In the genomic region with DNA sequence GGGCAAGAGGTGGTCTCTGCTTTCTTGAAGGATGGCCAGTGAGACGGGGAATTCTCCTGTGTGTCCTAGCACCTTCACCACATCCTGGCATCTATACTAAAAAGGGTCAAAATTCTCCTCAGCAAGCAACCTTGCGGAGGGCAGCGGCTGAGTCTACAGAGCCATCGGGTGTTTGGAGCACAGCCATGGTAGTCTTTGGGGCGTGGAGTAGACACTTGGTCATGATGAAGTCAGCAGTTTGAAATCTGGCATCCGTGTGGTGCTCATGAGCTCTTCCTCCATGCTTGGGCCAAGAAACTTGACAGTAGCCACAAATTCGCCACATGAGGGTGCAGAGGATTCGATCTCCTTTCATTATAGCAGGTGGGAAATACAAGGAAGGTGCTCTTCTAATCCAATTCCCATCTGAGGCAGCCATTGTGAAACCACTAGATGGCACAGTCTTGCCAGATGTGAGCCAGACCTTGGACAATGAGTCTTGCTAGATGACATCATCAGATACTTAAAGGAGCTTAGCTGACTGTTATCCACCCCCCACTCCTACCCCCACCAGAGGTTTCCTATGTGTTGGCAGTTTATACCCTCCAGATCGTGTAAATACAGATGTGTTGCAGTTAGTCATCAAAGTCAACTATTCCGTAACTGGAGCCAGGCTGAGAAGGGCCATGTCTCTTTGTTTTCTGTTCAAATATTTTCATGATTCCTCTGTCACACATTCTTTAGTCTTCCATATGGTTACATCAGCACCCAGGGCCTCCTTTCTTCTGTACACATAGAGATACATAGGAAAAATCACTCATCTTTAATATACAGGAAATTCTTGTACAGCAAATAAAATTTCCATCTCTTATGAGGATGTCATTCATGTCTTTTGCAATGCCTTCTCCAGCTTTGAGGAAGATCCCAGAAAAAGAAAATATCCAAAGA, we compare ENCODE assay signal across 8 mouse cellular contexts. TPM values are rescaled to one million over a fixed set of nuclear protein-coding genes. Genes with fewer than 3 reads are reported as not detected.
A peak's percentile ranks its signal among the peaks of the same experiment; 100 is the strongest.
DNase-seq lines count a peak whose midpoint lies in the region; TF ChIP-seq lines count a peak whose summit lies in the region.

No protein-coding gene starts in this region.

- WGBS in bone marrow, adult 2 months: 50% methylated on average over 10 of the region's 10 CpGs
- WGBS in limb, embryonic 10.5 days: 76% methylated on average over 10 of the region's 10 CpGs

- no peaks in the 10 kb centered on the region for H3K27me3 ChIP-seq in limb, embryonic 10.5 days (ENCODE audit: low read depth, poor library complexity, severe bottlenecking)

- no peaks in the 10 kb centered on the region for H3K4me1 ChIP-seq in bone marrow, adult 2 months (ENCODE audit: control insufficient read depth, insufficient read depth, low read length)
- H3K4me1 ChIP-seq in limb, embryonic 10.5 days: no peaks in the 10 kb centered on the region

- TF ChIP-seq POLR2A in bone marrow, adult 2 months (IDR thresholded peaks at IDR 0.05; ENCODE audit: borderline replicate concordance, control insufficient read depth, low read depth, low read length): no peak

- no peaks in the 10 kb centered on the region for H3K9me3 ChIP-seq in limb, embryonic 10.5 days (replicated peaks)

- H3K4me3 ChIP-seq in gastrocnemius, adult 2 months: 0 out of 2 replicates have a peak overlapping the region, but pooled peaks have one; percentile 4
- H3K4me3 ChIP-seq in bone marrow, adult 2 months (replicated peaks; ENCODE audit: control insufficient read depth, low read depth, low read length): no peak overlapping the region
- no peak overlapping the region for H3K4me3 ChIP-seq in limb, embryonic 10.5 days

- peak; percentile 78 for TF ChIP-seq CTCF in gastrocnemius, adult 2 months (IDR thresholded peaks at IDR 0.05)
- 0 out of 2 replicates have a peak, but pooled peaks have one; percentile 6 for TF ChIP-seq CTCF in bone marrow, adult 2 months (IDR thresholded peaks at IDR 0.05; ENCODE audit: control insufficient read depth, insufficient read depth, low read length)

- H3K36me3 ChIP-seq in limb, embryonic 10.5 days: no peaks in the 10 kb centered on the region

- intact Hi-C loops in gastrocnemius, adult 2 months (cut with DNase I): loop anchor here (1.0 to 5.0 kb wide), 3 partner anchors 167 to 372 kb away; partner anchors contain the start of gene Plekhg1
- intact Hi-C loops in gastrocnemius, postnatal 36 days (cut with DNase I): loop anchor here (2.0 to 5.0 kb wide), 2 partner anchors 169 to 372 kb away; partner anchors contain the start of gene Plekhg1

- DNase-seq in gastrocnemius, adult 2 months: peak; percentile 42
- no peak for DNase-seq in gastrocnemius, postnatal 36 days
- DNase-seq in frontal cortex, postnatal 14 days (ENCODE audit: low spot score in 2 of 2): peak; percentile 8 to 12
- DNase-seq in kidney, adult 11 months: peak; percentile 61
- DNase-seq in limb, embryonic 10.5 days (ENCODE audit: low spot score): peak; percentile 34
- DNase-seq in neural tube, embryonic 10.5 days (ENCODE audit: extremely low spot score, low spot score): peak; percentile 52
- DNase-seq in thymus, adult 18-20 months: no peak

- H3K27ac ChIP-seq in gastrocnemius, adult 2 months: 0 out of 2 replicates have a peak overlapping the region, but pooled peaks have one; percentile 2
- H3K27ac ChIP-seq in bone marrow, adult 2 months (ENCODE audit: control insufficient read depth, insufficient read depth, low read depth, low read length, poor library complexity): no peak overlapping the region
- no peak overlapping the region for H3K27ac ChIP-seq in limb, embryonic 10.5 days

RNA-seq across cellular contexts. Expression of gene Iyd, which starts 32.9 kb away (rescaled TPM):
- not detected for total RNA-seq in gastrocnemius, adult 2 months (2021)
- not detected for total RNA-seq in gastrocnemius, postnatal 36 days (2021)
- polyA plus RNA-seq in bone marrow, adult 2 months (2011; ENCODE audit: insufficient read depth, insufficient read length, low replicate concordance, missing spikeins): not detected in 2 replicates
- polyA plus RNA-seq in limb, embryonic 10.5 days (2016; fragmentation: Nextera tagmentation; extraction: Ambion mirVana): not detected in 2 replicates

Comparison
In these comparisons a context has a peak if more than half of its experiments do, and no peak if none do; other contexts are left out.
1. DNase-seq: peak in gastrocnemius, adult 2 months (single experiment), frontal cortex, postnatal 14 days (2 of 2), kidney, adult 11 months (single experiment), limb, embryonic 10.5 days (single experiment) and neural tube, embryonic 10.5 days (single experiment); none in gastrocnemius, postnatal 36 days (0 of 2) and thymus, adult 18-20 months (0 of 2).